Mouse (Mus musculus) mouse embryonic stem cell (cell line): ENCODE results near the gene Mrgprh.

Source experiments
- in situ Hi-C, 2 experiments: fragments of 300-500 bp; cut with MboI; formaldehyde crosslinking; loops; 1 replicate in 1 of 2; 3 replicates in 1 of 2; pipeline ENCODE4 v1.14.3; 2019 to 2020; ENCODE audit warnings: low sequenced_read_pairs in 2 of 2, low pct_unique_long_range_greater_than_20kb in 1 of 2, mixed read lengths in 1 of 2; ENCODE audit not compliant: unreplicated experiment in 1 of 2

Mrgprh gene

GRCm38 (mm10) chr17:12875734-12876133 is at the start of gene Mrgprh:
Mrgprh (plus strand) TSS chr17:12876034.
- in situ Hi-C loops: no loop called here

GRCm38 (mm10) chr17:12830351-12830750 is 45.5 kb upstream of the Mrgprh start:
- in situ Hi-C loops: no loop called here

- in situ Hi-C loops: no loop called here
These were observed 43.6 kb upstream of the Mrgprh start for GRCm38 (mm10) chr17:12832231-12832630.

- in situ Hi-C loops: no loop called here
These were observed 43.2 kb upstream of the Mrgprh start for GRCm38 (mm10) chr17:12832657-12833056.

- in situ Hi-C loops: no loop called here
These were observed 41.5 kb upstream of the Mrgprh start for GRCm38 (mm10) chr17:12834317-12834716.

- in situ Hi-C loops: no loop called here
These were observed 41.0 kb upstream of the Mrgprh start for GRCm38 (mm10) chr17:12834826-12835225.

GRCm38 (mm10) chr17:12835738-12836137 is 40.1 kb upstream of the Mrgprh start:
- in situ Hi-C loops: no loop called here

- in situ Hi-C loops: no loop called here
These were observed 36.2 kb upstream of the Mrgprh start for GRCm38 (mm10) chr17:12839475-12840267.

GRCm38 (mm10) chr17:12843826-12844225 is 32.0 kb upstream of the Mrgprh start:
- in situ Hi-C loops: no loop called here

GRCm38 (mm10) chr17:12844540-12844939 is 31.3 kb upstream of the Mrgprh start:
- in situ Hi-C loops: no loop called here

GRCm38 (mm10) chr17:12845862-12846261 is 30.0 kb upstream of the Mrgprh start:
- in situ Hi-C loops: no loop called here

GRCm38 (mm10) chr17:12846474-12846873 is 29.4 kb upstream of the Mrgprh start:
- in situ Hi-C loops: no loop called here

- in situ Hi-C loops: no loop called here
These were observed 28.1 kb upstream of the Mrgprh start for GRCm38 (mm10) chr17:12847736-12848135.

- in situ Hi-C loops: no loop called here
These were observed 26.0 kb upstream of the Mrgprh start for GRCm38 (mm10) chr17:12849778-12850382.

- in situ Hi-C loops: no loop called here
These were observed 24.1 kb upstream of the Mrgprh start for GRCm38 (mm10) chr17:12851689-12852088.

- in situ Hi-C loops: no loop called here
These were observed 22.0 kb upstream of the Mrgprh start for GRCm38 (mm10) chr17:12853821-12854220.

- in situ Hi-C loops: no loop called here
These were observed 21.4 kb upstream of the Mrgprh start for GRCm38 (mm10) chr17:12854386-12854785.

- in situ Hi-C loops: no loop called here
These were observed 18.4 kb upstream of the Mrgprh start for GRCm38 (mm10) chr17:12857395-12857794.

GRCm38 (mm10) chr17:12858072-12858471 is 17.8 kb upstream of the Mrgprh start:
- in situ Hi-C loops: no loop called here

- in situ Hi-C loops: no loop called here
These were observed 16.8 kb upstream of the Mrgprh start for GRCm38 (mm10) chr17:12859006-12859520.
